Mouse (Mus musculus): Measurements from ENCODE around the gene Ankrd26. TPM values are rescaled to one million over a fixed set of nuclear protein-coding genes. Genes with fewer than 3 reads are reported as not detected.
A peak's percentile ranks its signal among the peaks of the same experiment; 100 is the strongest.

Gene Ankrd26
- polyA plus RNA-seq, 1 experiment from 2014 or later = 25.8 TPM

GRCm38 (mm10) chr6:118455042-118455631 is 106.9 kb downstream of the Ankrd26 start, which contains the start of gene Zfp248:
Gene Zfp248 (minus strand): TSS chr6:118455528.
- under 1% methylated on average over 43 of the region's 43 CpGs for WGBS
- Histone ChIP-seq H3K9me3 (ENCODE audit: control insufficient read depth, low read length) (no peaks in the 10 kb centered on the region), H3K4me3 (ENCODE audit: low read depth, low read length) (peak within 1 kb of the TSS; percentile 72), H3K27ac (ENCODE audit: low read depth, low read length) (peak within 1 kb of the TSS; percentile 89), H3K36me3 (ENCODE audit: control insufficient read depth, insufficient read depth, low read length) (no peaks in the 10 kb centered on the region; the same call in 1 of the 2 replicates), H3K4me2 (ENCODE audit: low read depth, low read length, severe bottlenecking) (peak within 1 kb of the TSS; percentile 79), H3K27me3 (ENCODE audit: control insufficient read depth, insufficient read depth, low read length) (no peaks in the 10 kb centered on the region), H3K9ac (ENCODE audit: low read length) (peak within 1 kb of the TSS; percentile 90), H3K4me1 (replicated peaks; ENCODE audit: control insufficient read depth, insufficient read depth, low read length) (no peaks in the 10 kb centered on the region; the same call in 1 of the 2 replicates)
- peak; percentile 95 for ATAC-seq (replicated peaks; ENCODE audit: low FRiP score)
- peak; percentile 94 for DNase-seq (ENCODE audit: low spot score)

- DNase-seq (ENCODE audit: low spot score) = no peak
- H3K9ac ChIP-seq (ENCODE audit: low read length) = peak overlapping the region; percentile 90
- H3K27me3 ChIP-seq (ENCODE audit: control insufficient read depth, insufficient read depth, low read length) = no peaks in the 10 kb centered on the region
- 39% methylated on average over 8 of the region's 8 CpGs for WGBS
- H3K4me3 ChIP-seq (ENCODE audit: low read depth, low read length) = peak overlapping the region; percentile 72
- H3K36me3 ChIP-seq (ENCODE audit: control insufficient read depth, insufficient read depth, low read length) = no peaks in the 10 kb centered on the region; the same call in 1 of the 2 replicates
- no peak overlapping the region for H3K27ac ChIP-seq (ENCODE audit: low read depth, low read length)
- H3K4me2 ChIP-seq (ENCODE audit: low read depth, low read length, severe bottlenecking) = peak overlapping the region; percentile 79
- no peaks in the 10 kb centered on the region; the same call in 1 of the 2 replicates for H3K4me1 ChIP-seq (replicated peaks; ENCODE audit: control insufficient read depth, insufficient read depth, low read length)
- H3K9me3 ChIP-seq (ENCODE audit: control insufficient read depth, low read length) = no peaks in the 10 kb centered on the region
- ATAC-seq (replicated peaks; ENCODE audit: low FRiP score) = no peak
Measured at GRCm38 (mm10) chr6:118454452-118454851, 107.6 kb downstream of the Ankrd26 start.

Other genes with a start within 250 kb of the Ankrd26 start
- gene Bms1, start 142.8 kb downstream of the Ankrd26 start, polyA plus RNA-seq (2014; fragmentation: Nextera tagmentation; extraction: Ambion mirVana) = 44.3 and 49.2 TPM in 2 replicates
- 8.9 and 9.6 TPM in 2 replicates for gene Zfp248, start 106.7 kb downstream of the Ankrd26 start, polyA plus RNA-seq (2014; fragmentation: Nextera tagmentation; extraction: Ambion mirVana)
- gene Zfp9, start 82.9 kb downstream of the Ankrd26 start, polyA plus RNA-seq (2014; fragmentation: Nextera tagmentation; extraction: Ambion mirVana) = 7.1 and 7.2 TPM in 2 replicates